Mouse (Mus musculus) limb, embryonic 14.5 days (tissue): Measurements from ENCODE around the gene Psap. TPM values are rescaled to one million over a fixed set of nuclear protein-coding genes. Genes with fewer than 3 reads are reported as not detected.
"Not testable (repeated sequence)": the region's sequence is repeated elsewhere in the genome, so short reads cannot be mapped to it uniquely, and the experiment has no call there.

ENCODE experiments used
- ATAC-seq: fragments of 200-750 bp; cut with Nextera tagmentation; 2 replicates; pipeline ENCODE4 v1.8.0; 2017; ENCODE audit warnings: low read depth, moderate number of reproducible peaks, moderate TSS enrichment; ENCODE audit not compliant: low FRiP score
- DNase-seq: peaks from one replicate; pipeline ENCODE4 v3.0.0-alpha.2; 2015; ENCODE audit warnings: low spot score
- H3K27ac ChIP-seq: fragments of 300-500 bp; sonication (generic); replicated peaks from 2 replicates; pipeline ENCODE4 v1.5.1; 2014; ENCODE audit warnings: low read depth, mild to moderate bottlenecking, low read length, moderate library complexity, mixed read lengths
- H3K27me3 ChIP-seq: fragments of 300-500 bp; sonication (generic); 2 replicates; pipeline ENCODE4 v1.6.1; 2014; ENCODE audit warnings: low read length, mixed read lengths; ENCODE audit not compliant: control insufficient read depth, insufficient read depth
- H3K36me3 ChIP-seq: fragments of 300-500 bp; sonication (generic); 2 replicates; pipeline ENCODE4 v1.6.1; 2014; ENCODE audit warnings: mild to moderate bottlenecking, low read length, moderate library complexity, mixed read lengths; ENCODE audit not compliant: control insufficient read depth, insufficient read depth
- H3K4me1 ChIP-seq: fragments of 300-500 bp; sonication (generic); 2 replicates; pipeline ENCODE4 v1.6.1; 2014; ENCODE audit warnings: antibody characterized with exemption, low read length, mixed read lengths; ENCODE audit not compliant: control insufficient read depth, insufficient read depth
- H3K4me2 ChIP-seq: fragments of 300-500 bp; sonication (generic); replicated peaks from 2 replicates; pipeline ENCODE4 v1.6.1; 2014; ENCODE audit warnings: low read depth, mild to moderate bottlenecking, low read length, moderate library complexity; ENCODE audit not compliant: severe bottlenecking
- H3K4me3 ChIP-seq: fragments of 300-500 bp; sonication (generic); replicated peaks from 2 replicates; pipeline ENCODE4 v1.5.1; 2014; ENCODE audit warnings: low read length
- H3K9ac ChIP-seq: fragments of 300-500 bp; sonication (generic); 2 replicates; pipeline ENCODE4 v1.6.1; 2014; ENCODE audit warnings: mild to moderate bottlenecking, low read depth, low read length, moderate library complexity; ENCODE audit not compliant: severe bottlenecking
- H3K9me3 ChIP-seq: fragments of 300-500 bp; sonication (generic); 2 replicates; pipeline ENCODE4 v1.6.1; 2016; ENCODE audit warnings: low read length; ENCODE audit not compliant: control insufficient read depth
- POLR2A ChIP-seq: fragments of 200-500 bp; IDR thresholded peaks from 2 replicates; pipeline ENCODE4 v1.8.0; 2012; ENCODE audit warnings: inconsistent platforms, mild to moderate bottlenecking, moderate library complexity, borderline replicate concordance; ENCODE audit not compliant: insufficient read depth, insufficient read length; ENCODE audit errors: extremely low read depth
- WGBS: fragments of 180-500 bp; shearing (Covaris S2); extraction: QIAGEN DNeasy Blood & Tissue Kit; methylation state at CpG from one replicate; pipeline ENCODE4 v1.1.7; 2014; 5-methylcytosine and 5-hydroxymethylcytosine counted together
- polyA plus RNA-seq, 2 experiments: library from polyadenylated mRNA; depleted of rRNA in 1 of 2; stranded (reverse) in 1 of 2; unstranded in 1 of 2; fragments of >200 nt; fragmentation: Nextera tagmentation in 1 of 2; extraction: Ambion mirVana in 1 of 2; gene quantifications; 2 replicates each; pipeline versions ENCODE4 v1.2.1 to v1.2.3; 2012 to 2014

The Psap gene
- polyA plus RNA-seq, 2 experiments, result 121 to 648 TPM

- H3K4me3 ChIP-seq, result no peak overlapping the region
- TF ChIP-seq POLR2A, result no peak
- no peak overlapping the region for H3K27ac ChIP-seq
- no peak overlapping the region for H3K9ac ChIP-seq
- H3K4me2 ChIP-seq, result no peak overlapping the region
- no peak for ATAC-seq
- no peaks in the 10 kb centered on the region for H3K27me3 ChIP-seq
- no peaks in the 10 kb centered on the region for H3K36me3 ChIP-seq
- H3K9me3 ChIP-seq, result no peaks in the 10 kb centered on the region
- 33% methylated on average over 5 of the region's 5 CpGs for WGBS
- peak; percentile 35 for DNase-seq
- no peaks in the 10 kb centered on the region for H3K4me1 ChIP-seq
Measured at GRCm38 (mm10) chr10:60246519-60246918, 30.9 kb upstream of the Psap start.

- H3K9ac ChIP-seq, H3K4me3 ChIP-seq, ATAC-seq, H3K9me3 ChIP-seq, H3K36me3 ChIP-seq, DNase-seq, H3K27me3 ChIP-seq, H3K4me1 ChIP-seq, H3K4me2 ChIP-seq, H3K27ac ChIP-seq: not testable (repeated sequence)
- WGBS, result 87% methylated on average over 3 of the region's 3 CpGs
Measured at GRCm38 (mm10) chr10:60248345-60248744, 29.1 kb upstream of the Psap start.

DNA sequence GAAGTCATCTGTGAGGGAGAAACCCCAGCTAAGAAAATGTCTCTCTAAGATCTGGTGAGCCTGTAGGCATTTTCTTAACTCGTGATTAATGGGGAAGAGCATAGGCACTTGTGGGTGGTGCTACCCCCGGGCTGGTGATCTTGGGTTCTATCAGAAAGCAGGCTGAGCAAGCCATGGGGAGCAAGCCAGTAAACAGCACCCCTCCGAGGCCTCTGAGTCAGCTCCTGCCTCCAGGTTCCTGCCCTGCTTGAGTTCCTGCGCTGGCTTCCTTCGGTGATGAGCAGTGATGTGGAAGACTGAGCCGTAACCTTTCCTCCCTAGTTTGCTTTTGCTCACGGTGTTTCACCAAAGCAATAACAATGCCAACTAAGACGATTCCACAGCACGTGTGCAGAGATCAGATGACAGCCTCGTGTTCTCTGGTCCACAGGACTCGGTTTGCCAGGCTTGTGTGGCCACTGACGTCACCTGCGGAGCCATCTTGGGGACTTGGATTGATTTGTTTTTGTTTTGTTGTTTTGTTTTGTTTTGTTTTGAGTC, 26.9 kb upstream of the Psap start:
- no peak for TF ChIP-seq POLR2A
- Histone ChIP-seq H3K27me3 (no peaks in the 10 kb centered on the region), H3K4me3 (no peak overlapping the region), H3K4me2 (no peak overlapping the region), H3K4me1 (no peaks in the 10 kb centered on the region), H3K36me3 (no peaks in the 10 kb centered on the region), H3K27ac (no peak overlapping the region), H3K9ac (no peak overlapping the region), H3K9me3 (no peaks in the 10 kb centered on the region)
- 79% methylated on average over 13 of the region's 13 CpGs for WGBS
- DNase-seq (no peak), ATAC-seq (no peak)

GRCm38 (mm10) chr10:60252187-60252586, 25.2 kb upstream of the Psap start:
- no peak overlapping the region for H3K4me3 ChIP-seq
- no peak overlapping the region for H3K9ac ChIP-seq
- no peak for TF ChIP-seq POLR2A
- ATAC-seq, result no peak
- H3K36me3 ChIP-seq, result no peaks in the 10 kb centered on the region
- no peaks in the 10 kb centered on the region for H3K27me3 ChIP-seq
- DNase-seq, result no peak
- no peak overlapping the region for H3K4me2 ChIP-seq
- H3K27ac ChIP-seq, result no peak overlapping the region
- 70% methylated on average over 2 of the region's 4 CpGs for WGBS
- no peaks in the 10 kb centered on the region for H3K9me3 ChIP-seq
- no peaks in the 10 kb centered on the region for H3K4me1 ChIP-seq

GRCm38 (mm10) chr10:60252606-60253005, 24.8 kb upstream of the Psap start:
- H3K4me3 ChIP-seq, result no peak overlapping the region
- 70% methylated on average over 4 of the region's 4 CpGs for WGBS
- ATAC-seq (no peak), DNase-seq (no peak)
- no peaks in the 10 kb centered on the region for H3K9me3 ChIP-seq
- H3K9ac ChIP-seq, result no peak overlapping the region
- no peak for TF ChIP-seq POLR2A
- H3K27ac ChIP-seq, result no peak overlapping the region
- H3K36me3 ChIP-seq, result no peaks in the 10 kb centered on the region
- H3K27me3 ChIP-seq, result no peaks in the 10 kb centered on the region
- H3K4me2 ChIP-seq, result no peak overlapping the region
- no peaks in the 10 kb centered on the region for H3K4me1 ChIP-seq

DNA sequence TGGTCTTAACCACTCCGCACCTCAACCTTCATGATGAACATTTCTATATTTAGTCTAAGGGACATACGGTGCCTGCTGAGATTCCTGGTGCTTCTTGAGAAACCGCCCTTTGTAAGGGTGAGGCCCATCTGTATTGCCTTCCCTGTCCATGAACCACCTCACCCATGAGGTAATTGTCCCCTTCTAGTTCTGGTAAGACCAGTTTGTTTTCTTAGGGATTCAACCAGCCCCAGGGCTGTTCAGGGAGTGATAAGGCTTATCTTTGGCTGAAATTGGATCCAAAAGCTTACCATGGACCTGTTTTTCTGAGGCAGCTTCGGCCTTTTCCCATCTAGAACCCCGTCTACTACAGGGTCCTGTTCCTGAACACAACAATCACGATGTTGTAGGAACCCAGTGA, 21.3 kb upstream of the Psap start:
- no peak for DNase-seq
- TF ChIP-seq POLR2A, result no peak
- Histone ChIP-seq H3K27ac (no peak overlapping the region), H3K4me3 (no peak overlapping the region), H3K9ac (no peak overlapping the region), H3K36me3 (no peaks in the 10 kb centered on the region), H3K27me3 (no peaks in the 10 kb centered on the region), H3K4me2 (no peak overlapping the region), H3K9me3 (no peaks in the 10 kb centered on the region), H3K4me1 (no peaks in the 10 kb centered on the region)
- 83% methylated on average over 6 of the region's 6 CpGs for whole genome bisulfite sequencing
- ATAC-seq, result no peak
